Comparison of ENCODE assay signal across 20 mouse cellular contexts in genomic region chr1:119495396-119495775, GRCm38 (mm10). TPM values are rescaled to one million over a fixed set of nuclear protein-coding genes. Genes with fewer than 3 reads are reported as not detected.
DNase-seq lines count a peak whose midpoint lies in the region; ATAC-seq lines count a peak whose summit lies in the region.
"Had no signal": no experiment of that assay in that cellular context is flagged by ENCODE, and none has a peak within 500 bp of the region (broad histone marks: within the 10 kb centered on the region; RNA-seq: fewer than 3 reads in every experiment).

No protein-coding gene starts in this region.

- peaks cover 4% of the 10 kb centered on the region; the same call in 1 of the 2 replicates for H3K36me3 ChIP-seq in kidney, embryonic 16.5 days (ENCODE audit: insufficient read depth, low read length)
- H3K36me3 ChIP-seq: forebrain, embryonic 10.5 days; hindbrain, embryonic 10.5 days; liver, embryonic 13.5 days; lung, embryonic 15.5 days had no signal

- no peak overlapping the region for H3K4me2 ChIP-seq in kidney, embryonic 16.5 days (replicated peaks; ENCODE audit: low read depth, low read length)
- H3K4me2 ChIP-seq: limb, embryonic 12.5 days; liver, embryonic 13.5 days; lung, embryonic 15.5 days; midbrain, embryonic 11.5 days had no signal

- DNase-seq in kidney, adult 18-20 months = peak; percentile 67
- DNase-seq in cerebellum, adult 9-10 months = peak; percentile 90
- peak; percentile 76 for DNase-seq in kidney, adult 9 months
- DNase-seq in frontal cortex, postnatal 25 days (ENCODE audit: low spot score in 2 of 2) = no peak
- no peak for DNase-seq in heart, postnatal 10 days
- DNase-seq in urinary bladder, postnatal 25 days (ENCODE audit: low spot score) = no peak
- DNase-seq: gastrocnemius, postnatal 10 days; liver, embryonic 13.5 days; retina, postnatal 1 day; right cerebral cortex, postnatal 4 days; thymus, postnatal 25 days had no signal

- H3K4me3 ChIP-seq in kidney, embryonic 16.5 days (ENCODE audit: low read length) = no peak overlapping the region
- H3K4me3 ChIP-seq: forebrain, embryonic 10.5 days; hindbrain, embryonic 10.5 days; limb, embryonic 12.5 days; liver, embryonic 13.5 days; lung, embryonic 15.5 days had no signal

- 92% methylated on average over 6 of the region's 6 CpGs for WGBS in kidney, embryonic 16.5 days

- H3K27me3 ChIP-seq in kidney, embryonic 16.5 days (ENCODE audit: insufficient read depth, low read length) = no peaks in the 10 kb centered on the region
- H3K27me3 ChIP-seq: CH12.LX; limb, embryonic 12.5 days; liver, embryonic 13.5 days; lung, embryonic 15.5 days had no signal

- intact Hi-C loops in heart, postnatal 10 days (cut with DNase I) = no loop called here

- H3K27ac ChIP-seq in kidney, embryonic 16.5 days (ENCODE audit: low read length) = no peak overlapping the region
- H3K27ac ChIP-seq: forebrain, embryonic 10.5 days; hindbrain, embryonic 10.5 days; limb, embryonic 12.5 days; liver, embryonic 13.5 days; lung, embryonic 15.5 days; stomach, postnatal 0 days had no signal

- peaks cover 59% of the 10 kb centered on the region for H3K4me1 ChIP-seq in kidney, embryonic 16.5 days (ENCODE audit: insufficient read depth, low read length)

- H3K9ac ChIP-seq in kidney, embryonic 16.5 days (replicated peaks; ENCODE audit: low read length) = no peak overlapping the region
- H3K9ac ChIP-seq: limb, embryonic 12.5 days; liver, embryonic 13.5 days; lung, embryonic 15.5 days had no signal

- ATAC-seq in kidney, embryonic 16.5 days (ENCODE audit: low FRiP score, low TSS enrichment) = no peak
- peak; percentile 32; the same call in 1 of the 2 replicates for ATAC-seq in cerebellum, adult (ENCODE audit: insufficient number of reproducible peaks, low FRiP score, low TSS enrichment)

- H3K9me3 ChIP-seq in kidney, embryonic 16.5 days (ENCODE audit: low read length) = no peaks in the 10 kb centered on the region
- H3K9me3 ChIP-seq: forebrain, embryonic 10.5 days; hindbrain, embryonic 10.5 days; limb, embryonic 12.5 days; liver, embryonic 13.5 days; lung, embryonic 15.5 days had no signal

RNA-seq across cellular contexts. Expression of gene Ralb, which starts 9.2 kb away (rescaled TPM):
- polyA plus RNA-seq in kidney, embryonic 16.5 days (2015; fragmentation: Nextera tagmentation; extraction: Ambion mirVana) = 167 and 174 TPM in 2 replicates
- total RNA-seq in heart, postnatal 10 days (2021) = 10 to 100 TPM; 48.8 to 56.6 TPM

RNA-seq across cellular contexts. Expression of gene Tmem185b, which starts 30.6 kb away (rescaled TPM):
- 32.9 and 33.1 TPM in 2 replicates for polyA plus RNA-seq in kidney, embryonic 16.5 days (2015; fragmentation: Nextera tagmentation; extraction: Ambion mirVana)
- total RNA-seq in heart, postnatal 10 days (2021) = 10 to 100 TPM; 16.3 to 19.8 TPM

Comparison
In these comparisons a context has a peak if more than half of its experiments do, and no peak if none do; other contexts are left out.
1. DNase-seq: peak in kidney, adult 18-20 months (single experiment), cerebellum, adult 9-10 months (single experiment) and kidney, adult 9 months (single experiment); none in frontal cortex, postnatal 25 days (0 of 2), heart, postnatal 10 days (0 of 2) and urinary bladder, postnatal 25 days (single experiment).